Mouse (Mus musculus) heart, adult 2 months (tissue): ENCODE measurements at regions not wholly inside any gene's neighbourhood (a gene's known extent, or its start where the extent isn't known, plus 50 kb on each side); places are given as distances from the start of the nearest gene placed in this dataset.

Experiments used
- CTCF ChIP-seq: fragments of 200-600 bp; IDR thresholded peaks from 2 replicates; pipeline ENCODE4 v1.8.1; 2022; ENCODE audit warnings: antibody characterized with exemption, mild to moderate bottlenecking, moderate library complexity
- EP300 ChIP-seq: fragments of 200-500 bp; IDR thresholded peaks from 2 replicates; pipeline ENCODE4 v1.6.1; 2011; ENCODE audit warnings: low read depth, low read length, control low read depth; ENCODE audit not compliant: insufficient read depth
- POLR2A ChIP-seq: fragments of 200-500 bp; IDR thresholded peaks from 2 replicates; pipeline ENCODE4 v1.6.1; 2011; ENCODE audit warnings: mild to moderate bottlenecking, low read depth, low read length, control low read depth; ENCODE audit not compliant: insufficient read depth

- TF ChIP-seq POLR2A (no peak), CTCF (peak; percentile 64), EP300 (no peak)
Measured at GRCm38 (mm10) chr5:136619315-136620231, 52.3 kb upstream of the Cux1 start.
